Comparison of ENCODE assay signal across 11 mouse cellular contexts in the genomic region with DNA sequence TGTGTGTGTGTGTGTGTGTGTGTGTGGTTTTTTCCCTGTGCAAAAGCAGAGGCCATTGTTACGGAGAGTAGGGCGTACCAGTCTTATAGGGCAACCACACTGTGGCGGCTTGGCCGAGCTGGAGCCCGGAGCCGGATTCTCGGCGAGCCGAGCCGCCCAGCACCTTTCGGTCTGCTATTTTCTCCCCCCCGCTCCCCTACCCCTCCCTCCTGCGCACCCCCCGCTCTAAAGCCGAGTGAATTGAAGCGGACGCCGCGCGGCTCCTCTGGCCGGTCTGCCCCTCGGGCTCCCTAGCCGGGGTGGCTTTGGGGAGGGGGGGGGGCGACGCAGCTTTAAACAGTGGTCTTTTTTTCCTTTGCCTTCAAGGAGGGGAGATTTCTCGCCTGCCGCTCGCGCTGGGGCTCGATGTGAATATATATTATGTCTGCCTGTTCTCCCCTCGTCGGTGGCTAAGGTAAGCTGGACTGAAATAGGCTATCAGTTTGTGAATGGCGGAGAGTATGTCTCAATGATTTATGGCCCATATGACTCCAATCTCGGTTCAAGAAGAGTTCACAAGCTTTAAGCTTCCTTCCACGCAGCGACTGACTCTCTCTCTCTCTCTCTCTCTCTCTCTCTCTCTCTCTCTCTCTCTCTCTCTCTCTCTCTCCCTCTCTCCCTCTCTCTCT. TPM values are rescaled to one million over a fixed set of nuclear protein-coding genes. Genes with fewer than 3 reads are reported as not detected.
DNase-seq lines count a peak whose midpoint lies in the region; ATAC-seq lines count a peak whose summit lies in the region.
"Had no signal": no experiment of that assay in that cellular context is flagged by ENCODE, and none has a peak within 500 bp of the region (broad histone marks: within the 10 kb centered on the region; RNA-seq: fewer than 3 reads in every experiment).

No protein-coding gene starts in this region.

- H3K9ac ChIP-seq in embryonic facial prominence, embryonic 11.5 days (replicated peaks; ENCODE audit: low read length), result no peak overlapping the region
- peak overlapping the region; percentile 61 for H3K9ac ChIP-seq in kidney, embryonic 15.5 days

- peaks cover 48% of the 10 kb centered on the region for H3K4me1 ChIP-seq in heart, embryonic 10.5 days
- H3K4me1 ChIP-seq in embryonic facial prominence, embryonic 11.5 days (ENCODE audit: control insufficient read depth, insufficient read depth, low read length), result no peaks in the 10 kb centered on the region; the same call in 1 of the 2 replicates
- peaks cover 98% of the 10 kb centered on the region for H3K4me1 ChIP-seq in kidney, embryonic 15.5 days

- H3K36me3 ChIP-seq in heart, embryonic 10.5 days, result 0 out of 2 replicates have a peak, but pooled peaks cover 2% of the 10 kb centered on the region
- H3K36me3 ChIP-seq in embryonic facial prominence, embryonic 11.5 days (replicated peaks; ENCODE audit: control insufficient read depth, insufficient read depth, low read depth, low read length), result no peaks in the 10 kb centered on the region
- H3K36me3 ChIP-seq in kidney, embryonic 15.5 days, result peaks cover 38% of the 10 kb centered on the region

- H3K9me3 ChIP-seq in heart, embryonic 10.5 days, result no peaks in the 10 kb centered on the region
- H3K9me3 ChIP-seq in embryonic facial prominence, embryonic 11.5 days (replicated peaks; ENCODE audit: control insufficient read depth, low read length), result no peaks in the 10 kb centered on the region
- no peaks in the 10 kb centered on the region for H3K9me3 ChIP-seq in kidney, embryonic 15.5 days (replicated peaks)

- intact Hi-C loops in heart, postnatal 36 days (cut with DNase I), result no loop called here

- H3K27ac ChIP-seq in heart, embryonic 10.5 days, result peak overlapping the region; percentile 89
- H3K27ac ChIP-seq in embryonic facial prominence, embryonic 11.5 days (replicated peaks; ENCODE audit: low read depth, low read length), result no peak overlapping the region
- H3K27ac ChIP-seq in kidney, embryonic 15.5 days, result peak overlapping the region; percentile 100

- DNase-seq in heart, embryonic 10.5 days (ENCODE audit: low spot score), result no peak
- DNase-seq in heart, postnatal 36 days, result no peak
- DNase-seq in embryonic facial prominence, embryonic 11.5 days (ENCODE audit: low spot score), result no peak
- DNase-seq in neural tube, embryonic 10.5 days (ENCODE audit: extremely low spot score, low spot score), result peak; percentile 85
- DNase-seq in ovary, postnatal 10 days (ENCODE audit: low spot score), result no peak
- DNase-seq in cerebellum, postnatal 14 days, result no peak
- DNase-seq: right cerebral cortex, postnatal 14 days had no signal

- 0 out of 2 replicates have a peak, but pooled peaks have one; percentile 29 for ATAC-seq in embryonic facial prominence, embryonic 11.5 days (replicated peaks; ENCODE audit: insufficient number of reproducible peaks, low FRiP score, low TSS enrichment, low read depth)
- ATAC-seq in kidney, embryonic 15.5 days (replicated peaks; ENCODE audit: low FRiP score), result peak; percentile 65
- ATAC-seq in cerebellum, adult (ENCODE audit: insufficient number of reproducible peaks, low FRiP score, low TSS enrichment), result no peak

- under 1% methylated on average over 21 of the region's 36 CpGs for WGBS in heart, embryonic 10.5 days
- WGBS in embryonic facial prominence, embryonic 11.5 days, result under 1% methylated on average over 28 of the region's 36 CpGs
- WGBS in kidney, embryonic 15.5 days, result 2% methylated on average over 36 of the region's 36 CpGs

- H3K27me3 ChIP-seq in heart, embryonic 10.5 days (ENCODE audit: insufficient read depth, poor library complexity, severe bottlenecking), result peaks cover 100% of the 10 kb centered on the region
- peaks cover 92% of the 10 kb centered on the region for H3K27me3 ChIP-seq in embryonic facial prominence, embryonic 11.5 days (ENCODE audit: control insufficient read depth, insufficient read depth, low read length)
- no peaks in the 10 kb centered on the region for H3K27me3 ChIP-seq in kidney, embryonic 15.5 days

- H3K4me3 ChIP-seq in heart, embryonic 10.5 days, result peak overlapping the region; percentile 58
- H3K4me3 ChIP-seq in embryonic facial prominence, embryonic 11.5 days (ENCODE audit: low read depth, low read length), result no peak overlapping the region
- peak overlapping the region; percentile 43 for H3K4me3 ChIP-seq in kidney, embryonic 15.5 days (replicated peaks)

- H3K4me2 ChIP-seq in embryonic facial prominence, embryonic 11.5 days (ENCODE audit: low read depth, low read length), result peak overlapping the region; percentile 19; the same call in 1 of the 2 replicates
- H3K4me2 ChIP-seq in kidney, embryonic 15.5 days, result peak overlapping the region; percentile 76

RNA-seq across cellular contexts. Expression of gene Hoxb2, which starts 9.5 kb away (rescaled TPM):
- 5.7 and 27.6 TPM in 2 replicates for polyA plus RNA-seq in heart, embryonic 10.5 days (2016; fragmentation: Nextera tagmentation; extraction: Ambion mirVana)
- 1 to 10 TPM in 1 of 2 experiments, under 1 TPM in 1; 0.51 to 1.1 TPM for total RNA-seq in heart, postnatal 36 days (2021)
- 6.3 and 8.4 TPM in 2 replicates for polyA plus RNA-seq in embryonic facial prominence, embryonic 11.5 days (2014; fragmentation: Nextera tagmentation; extraction: Ambion mirVana)
- 45.7 and 45.9 TPM in 2 replicates for polyA plus RNA-seq in kidney, embryonic 15.5 days (2015; fragmentation: Nextera tagmentation; extraction: Ambion mirVana)
- total RNA-seq: CH12.LX had no signal

RNA-seq across cellular contexts. Expression of gene Hoxb3, which starts 17.7 kb away (rescaled TPM):
- polyA plus RNA-seq in heart, embryonic 10.5 days (2016; fragmentation: Nextera tagmentation; extraction: Ambion mirVana), result 0.42 and 1.8 TPM in 2 replicates
- under 1 TPM; 0.42 to 0.68 TPM for total RNA-seq in heart, postnatal 36 days (2021)
- 0.65 and 0.79 TPM in 2 replicates for polyA plus RNA-seq in embryonic facial prominence, embryonic 11.5 days (2014; fragmentation: Nextera tagmentation; extraction: Ambion mirVana)
- 4.4 and 4.5 TPM in 2 replicates for polyA plus RNA-seq in kidney, embryonic 15.5 days (2015; fragmentation: Nextera tagmentation; extraction: Ambion mirVana)

RNA-seq across cellular contexts. Expression of gene Hoxb4, which starts 22.8 kb away (rescaled TPM):
- polyA plus RNA-seq in heart, embryonic 10.5 days (2016; fragmentation: Nextera tagmentation; extraction: Ambion mirVana), result 0.31 and 2.0 TPM in 2 replicates
- under 1 TPM; 0.51 to 0.53 TPM for total RNA-seq in heart, postnatal 36 days (2021)
- 0.18 and 0.24 TPM in 2 replicates for polyA plus RNA-seq in embryonic facial prominence, embryonic 11.5 days (2014; fragmentation: Nextera tagmentation; extraction: Ambion mirVana)
- polyA plus RNA-seq in kidney, embryonic 15.5 days (2015; fragmentation: Nextera tagmentation; extraction: Ambion mirVana), result 6.4 and 7.1 TPM in 2 replicates

RNA-seq across cellular contexts. Expression of gene Hoxb1, which starts 24.7 kb away (rescaled TPM):
- 0.20 and 3.3 TPM in 2 replicates for polyA plus RNA-seq in heart, embryonic 10.5 days (2016; fragmentation: Nextera tagmentation; extraction: Ambion mirVana)
- total RNA-seq in heart, postnatal 36 days (2021), result not detected
- polyA plus RNA-seq in embryonic facial prominence, embryonic 11.5 days (2014; fragmentation: Nextera tagmentation; extraction: Ambion mirVana), result 0.26 and 0.97 TPM in 2 replicates
- 0.27 and 0.35 TPM in 2 replicates for polyA plus RNA-seq in kidney, embryonic 15.5 days (2015; fragmentation: Nextera tagmentation; extraction: Ambion mirVana)
- total RNA-seq: CH12.LX had no signal
- polyA plus RNA-seq: large intestine, adult 2 months had no signal

RNA-seq across cellular contexts. Expression of gene Hoxb5, which starts 37.7 kb away (rescaled TPM):
- 1.0 and 5.2 TPM in 2 replicates for polyA plus RNA-seq in heart, embryonic 10.5 days (2016; fragmentation: Nextera tagmentation; extraction: Ambion mirVana)
- under 1 TPM; 0.19 to 0.22 TPM for total RNA-seq in heart, postnatal 36 days (2021)
- polyA plus RNA-seq in embryonic facial prominence, embryonic 11.5 days (2014; fragmentation: Nextera tagmentation; extraction: Ambion mirVana), result 0.67 and 2.0 TPM in 2 replicates
- 18.8 and 20.2 TPM in 2 replicates for polyA plus RNA-seq in kidney, embryonic 15.5 days (2015; fragmentation: Nextera tagmentation; extraction: Ambion mirVana)
